Mouse (Mus musculus) bone marrow, adult 2 months (tissue): ENCODE measurements around the gene Stx4a.

Source experiments
- CTCF ChIP-seq: fragments of 200-500 bp; IDR thresholded peaks from 2 replicates; pipeline ENCODE4 v1.5.1; 2011; ENCODE audit warnings: low read length, control low read depth; ENCODE audit not compliant: control insufficient read depth, insufficient read depth
- POLR2A ChIP-seq: fragments of 200-500 bp; IDR thresholded peaks from 2 replicates; pipeline ENCODE4 v1.6.1; 2011; ENCODE audit warnings: low read depth, mild to moderate bottlenecking, control low read depth, low read length, borderline replicate concordance; ENCODE audit not compliant: control insufficient read depth

DNA sequence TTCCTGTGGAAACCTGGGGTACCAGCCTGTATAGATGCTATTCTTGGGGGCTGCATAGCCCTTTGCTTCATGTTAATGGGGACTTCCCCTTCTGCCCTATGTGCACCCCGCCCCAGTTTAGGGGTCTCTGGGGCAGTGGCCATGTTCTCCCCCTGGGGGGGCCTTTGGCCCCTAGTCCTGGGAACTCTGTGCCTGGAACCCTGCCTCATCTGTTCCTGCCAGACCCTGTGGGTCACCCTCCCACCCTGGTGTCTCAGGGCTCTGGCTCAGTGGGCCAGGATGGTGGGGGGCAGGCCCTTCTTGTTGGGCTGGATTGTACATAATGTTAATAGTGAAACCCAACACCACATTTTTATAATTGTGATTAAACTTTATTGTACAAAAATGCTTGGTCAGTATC is 24.4 kb upstream of the Stx4a start:
- TF ChIP-seq POLR2A: no peak
- no peak for TF ChIP-seq CTCF
